In genomic region chr17:62857275-62857674, GRCm38 (mm10) we compare ENCODE assay signal across 21 mouse cellular contexts. TPM values are rescaled to one million over a fixed set of nuclear protein-coding genes. Genes with fewer than 3 reads are reported as not detected.
DNase-seq lines count a peak whose midpoint lies in the region; ATAC-seq and TF ChIP-seq lines count a peak whose summit lies in the region.
"Had no signal": no experiment of that assay in that cellular context is flagged by ENCODE, and none has a peak within 500 bp of the region (broad histone marks: within the 10 kb centered on the region; RNA-seq: fewer than 3 reads in every experiment).

No protein-coding gene starts in this region.

- no peak for DNase-seq in midbrain, embryonic 14.5 days
- no peak for DNase-seq in midbrain, postnatal 0 days (ENCODE audit: low spot score)
- DNase-seq in CD4-positive helper T cell, adult 2 months (ENCODE audit: low read depth, low spot score), result peak; percentile 63
- DNase-seq in layer of hippocampus, postnatal 36 days, result no peak
- DNase-seq in right cerebral cortex, postnatal 4 days, result no peak
- DNase-seq: adrenal gland, adult 8-10 months; cerebellum, adult 11 months; cerebellum, postnatal 14 days; heart, postnatal 10 days; kidney, adult 18-20 months; kidney, postnatal 14 days; layer of hippocampus, adult 9-11 months; lung, postnatal 10 days; right cerebral cortex, adult 18-20 months had no signal

- no peaks in the 10 kb centered on the region for H3K27me3 ChIP-seq in midbrain, embryonic 14.5 days (ENCODE audit: control insufficient read depth, insufficient read depth, low read length)
- no peaks in the 10 kb centered on the region for H3K27me3 ChIP-seq in midbrain, postnatal 0 days (ENCODE audit: insufficient read depth, low read length)
- H3K27me3 ChIP-seq: hindbrain, embryonic 15.5 days; limb, embryonic 13.5 days had no signal

- peak overlapping the region; percentile 23 for H3K4me2 ChIP-seq in midbrain, embryonic 14.5 days (ENCODE audit: low read length)
- H3K4me2 ChIP-seq in midbrain, postnatal 0 days (ENCODE audit: low read depth, low read length, poor library complexity, severe bottlenecking), result no peak overlapping the region
- H3K4me2 ChIP-seq: hindbrain, embryonic 15.5 days; limb, embryonic 13.5 days had no signal

- H3K27ac ChIP-seq in midbrain, embryonic 14.5 days (replicated peaks; ENCODE audit: low read depth, low read length), result no peak overlapping the region
- no peak overlapping the region for H3K27ac ChIP-seq in midbrain, postnatal 0 days (ENCODE audit: low read depth, low read length)
- H3K27ac ChIP-seq: heart, embryonic 10.5 days; hindbrain, embryonic 15.5 days; limb, embryonic 13.5 days; liver, embryonic 14.5 days had no signal

- H3K4me3 ChIP-seq in midbrain, embryonic 14.5 days (replicated peaks; ENCODE audit: low read depth, low read length), result no peak overlapping the region
- H3K4me3 ChIP-seq in midbrain, postnatal 0 days (ENCODE audit: low read depth, low read length), result no peak overlapping the region
- H3K4me3 ChIP-seq: heart, embryonic 10.5 days; hindbrain, embryonic 15.5 days; limb, embryonic 13.5 days had no signal

- H3K36me3 ChIP-seq in midbrain, embryonic 14.5 days (ENCODE audit: control insufficient read depth, insufficient read depth, low read length), result no peaks in the 10 kb centered on the region
- H3K36me3 ChIP-seq in midbrain, postnatal 0 days (ENCODE audit: insufficient read depth, low read length), result no peaks in the 10 kb centered on the region
- H3K36me3 ChIP-seq: heart, embryonic 10.5 days; hindbrain, embryonic 15.5 days; limb, embryonic 13.5 days had no signal

- H3K9me3 ChIP-seq in midbrain, embryonic 14.5 days (ENCODE audit: control insufficient read depth, low read length), result no peaks in the 10 kb centered on the region
- H3K9me3 ChIP-seq in midbrain, postnatal 0 days (ENCODE audit: low read length), result no peaks in the 10 kb centered on the region
- H3K9me3 ChIP-seq: heart, embryonic 10.5 days; hindbrain, embryonic 15.5 days; limb, embryonic 13.5 days had no signal

- H3K9ac ChIP-seq in midbrain, embryonic 14.5 days (replicated peaks; ENCODE audit: low read length), result no peak overlapping the region
- no peak overlapping the region for H3K9ac ChIP-seq in midbrain, postnatal 0 days (replicated peaks; ENCODE audit: low read length, poor library complexity, severe bottlenecking)
- H3K9ac ChIP-seq: hindbrain, embryonic 15.5 days; limb, embryonic 13.5 days; liver, embryonic 14.5 days had no signal

- peaks cover 19% of the 10 kb centered on the region for H3K4me1 ChIP-seq in midbrain, embryonic 14.5 days (ENCODE audit: control insufficient read depth, insufficient read depth, low read length)
- peaks cover 5% of the 10 kb centered on the region; the same call in 1 of the 2 replicates for H3K4me1 ChIP-seq in midbrain, postnatal 0 days (ENCODE audit: insufficient read depth, low read length)

- 59% methylated on average over 8 of the region's 8 CpGs for WGBS in midbrain, embryonic 14.5 days
- WGBS in midbrain, postnatal 0 days, result 62% methylated on average over 8 of the region's 8 CpGs

- no peak for ATAC-seq in midbrain, embryonic 14.5 days (ENCODE audit: low FRiP score, low TSS enrichment)
- ATAC-seq in midbrain, postnatal 0 days (ENCODE audit: low FRiP score), result no peak
- peak; percentile 69; the same call in 1 of the 2 replicates for ATAC-seq in common myeloid progenitor, adult 5-6 weeks (replicated peaks; ENCODE audit: low read depth, poor library complexity, severe bottlenecking)
- peak; percentile 48; the same call in 1 of the 2 replicates for ATAC-seq in neutrophil, adult 5-6 weeks (ENCODE audit: extremely low read depth, insufficient number of reproducible peaks, low FRiP score, poor library complexity, severe bottlenecking)
- ATAC-seq: forebrain, embryonic 14.5 days had no signal

- no peak for TF ChIP-seq CTCF in midbrain, postnatal 0 days (IDR thresholded peaks at IDR 0.05)

RNA-seq across cellular contexts. Expression of gene Efna5, which starts 23.8 kb away (rescaled TPM):
- 53.0 and 90.8 TPM in 2 replicates for polyA plus RNA-seq in midbrain, embryonic 14.5 days (2014; fragmentation: Nextera tagmentation; extraction: Ambion mirVana)
- total RNA-seq in midbrain, postnatal 0 days (2014; rRNA removed), result 11.1 and 18.3 TPM in 2 replicates
- 48.1 and 59.5 TPM in 2 replicates for polyA plus RNA-seq in midbrain, postnatal 0 days (2015; fragmentation: Nextera tagmentation; extraction: Ambion mirVana)
- total RNA-seq in common myeloid progenitor, adult 5-6 weeks (2017), result not detected in 2 replicates
- not detected in 2 replicates for total RNA-seq in neutrophil, adult 5-6 weeks (2017)
- 1 to 10 TPM; 5.2 to 7.2 TPM for total RNA-seq in layer of hippocampus, postnatal 36 days (2021)

Comparison
In these comparisons a context has a peak if more than half of its experiments do, and no peak if none do; other contexts are left out.
1. ATAC-seq: peak in common myeloid progenitor, adult 5-6 weeks (single experiment) and neutrophil, adult 5-6 weeks (single experiment); none in midbrain, embryonic 14.5 days (single experiment) and midbrain, postnatal 0 days (single experiment).